Mouse (Mus musculus) macrophage (primary cell): ENCODE data around the gene Krt75. TPM values are rescaled to one million over a fixed set of nuclear protein-coding genes. Genes with fewer than 3 reads are reported as not detected.

Experiments used
- H3K27ac ChIP-seq: fragments of 350-480 bp; formaldehyde crosslinking; 2 replicates; pipeline ENCODE4 v1.9.0; 2021
- H3K36me3 ChIP-seq: fragments of 350-480 bp; formaldehyde crosslinking; 2 replicates; pipeline ENCODE4 v1.9.0; 2021; ENCODE audit errors: inconsistent target
- H3K4me3 ChIP-seq: fragments of 350-480 bp; formaldehyde crosslinking; 2 replicates; pipeline ENCODE4 v1.9.0; 2021; ENCODE audit errors: inconsistent target
- H3K79me2 ChIP-seq: fragments of 350-480 bp; formaldehyde crosslinking; 2 replicates; pipeline ENCODE4 v1.9.0; 2021; ENCODE audit errors: inconsistent target
- WGBS: methylation state at CpG from one replicate; pipeline ENCODE4 v1.1.7; 2026; ENCODE audit warnings: inconsistent platforms; ENCODE audit not compliant: missing documents; 5-methylcytosine and 5-hydroxymethylcytosine counted together
- polyA plus RNA-seq: library from polyadenylated mRNA; stranded (reverse); fragments of 250-400 nt; gene quantifications from 3 replicates; pipeline ENCODE4 v1.2.4, GENCODE M21; 2018; ENCODE audit warnings: inconsistent platforms
- total RNA-seq, 78 experiments: library from RNA; depleted of rRNA; stranded (reverse); fragments of 250-400 nt; gene quantifications; 1 replicate in 9 of 78; 2 replicates in 24 of 78; 3 replicates in 43 of 78; 4 replicates in 2 of 78; pipeline ENCODE4 v1.2.4; 2018; ENCODE audit warnings: inconsistent platforms in 56 of 78

The Krt75 gene
- total RNA-seq (2018; cell fraction: chromatin; rRNA removed) = not detected
- not detected for total RNA-seq (2018; cell fraction: cytosol; rRNA removed)
- not detected for total RNA-seq (2018; cell fraction: nucleus; rRNA removed)
- polyA plus RNA-seq = not detected in 3 replicates

- WGBS = 79% methylated on average over 13 of the region's 15 CpGs
- H3K36me3 ChIP-seq = no peaks in the 10 kb centered on the region
- H3K79me2 ChIP-seq = no peaks in the 10 kb centered on the region
- H3K27ac ChIP-seq = no peak within 1 kb of the TSS
- no peak within 1 kb of the TSS for H3K4me3 ChIP-seq
Measured at GRCm38 (mm10) chr15:101573796-101574345, at the start of gene Krt75. Krt75 (minus strand) TSS chr15:101573904.

- 45% methylated on average over 6 of the region's 6 CpGs for WGBS
- no peaks in the 10 kb centered on the region for H3K79me2 ChIP-seq
- no peak overlapping the region for H3K27ac ChIP-seq
- H3K4me3 ChIP-seq = no peak overlapping the region
- no peaks in the 10 kb centered on the region for H3K36me3 ChIP-seq
Measured at GRCm38 (mm10) chr15:101599123-101599522, 25.4 kb upstream of the Krt75 start.

- Histone ChIP-seq H3K27ac (no peak overlapping the region), H3K4me3 (no peak overlapping the region), H3K79me2 (no peaks in the 10 kb centered on the region), H3K36me3 (no peaks in the 10 kb centered on the region)
- 76% methylated on average over 10 of the region's 10 CpGs for WGBS
Measured at GRCm38 (mm10) chr15:101588216-101588615, 14.5 kb upstream of the Krt75 start.

- Histone ChIP-seq H3K79me2 (no peaks in the 10 kb centered on the region), H3K4me3 (no peak overlapping the region), H3K36me3 (no peaks in the 10 kb centered on the region), H3K27ac (no peak overlapping the region)
- 36% methylated on average over 2 of the region's 2 CpGs for WGBS
Measured at GRCm38 (mm10) chr15:101584456-101584855, 10.8 kb upstream of the Krt75 start.

- H3K27ac ChIP-seq = 0 out of 2 replicates have a peak overlapping the region, but pooled peaks have one; percentile 10
- no peak overlapping the region for H3K4me3 ChIP-seq
- H3K79me2 ChIP-seq = no peaks in the 10 kb centered on the region
- no peaks in the 10 kb centered on the region for H3K36me3 ChIP-seq
- 41% methylated on average over 8 of the region's 8 CpGs for WGBS
Measured at GRCm38 (mm10) chr15:101583211-101583965, 9.7 kb upstream of the Krt75 start.

- H3K79me2 ChIP-seq = no peaks in the 10 kb centered on the region
- H3K27ac ChIP-seq = no peak overlapping the region
- H3K4me3 ChIP-seq = no peak overlapping the region
- WGBS = 74% methylated on average over 3 of the region's 3 CpGs
- no peaks in the 10 kb centered on the region for H3K36me3 ChIP-seq
Measured at GRCm38 (mm10) chr15:101581701-101582100, 8.0 kb upstream of the Krt75 start.

GRCm38 (mm10) chr15:101575506-101575905 lies 1.8 kb upstream of the Krt75 start:
- H3K27ac ChIP-seq = no peak overlapping the region
- no peaks in the 10 kb centered on the region for H3K36me3 ChIP-seq
- no peak overlapping the region for H3K4me3 ChIP-seq
- 75% methylated on average over 5 of the region's 5 CpGs for WGBS
- H3K79me2 ChIP-seq = no peaks in the 10 kb centered on the region

- Histone ChIP-seq H3K27ac (no peak overlapping the region), H3K36me3 (no peaks in the 10 kb centered on the region), H3K4me3 (no peak overlapping the region), H3K79me2 (no peaks in the 10 kb centered on the region)
- WGBS = 46% methylated on average over 7 of the region's 7 CpGs
Measured at GRCm38 (mm10) chr15:101567780-101568179, 5.9 kb downstream of the Krt75 start.

GRCm38 (mm10) chr15:101562850-101563249 lies 10.9 kb downstream of the Krt75 start, which contains the start of gene Krt90:
Krt90 (minus strand) TSS chr15:101562950.
- Histone ChIP-seq H3K36me3 (no peaks in the 10 kb centered on the region), H3K27ac (no peak within 1 kb of the TSS), H3K79me2 (no peaks in the 10 kb centered on the region), H3K4me3 (no peak within 1 kb of the TSS)
- WGBS = 55% methylated on average over 5 of the region's 5 CpGs

- H3K79me2 ChIP-seq = no peaks in the 10 kb centered on the region
- no peak overlapping the region for H3K27ac ChIP-seq
- H3K36me3 ChIP-seq = no peaks in the 10 kb centered on the region
- H3K4me3 ChIP-seq = no peak overlapping the region
- 12% methylated on average over 7 of the region's 7 CpGs for WGBS
Measured at GRCm38 (mm10) chr15:101558034-101558646, 15.6 kb downstream of the Krt75 start.

- WGBS = 2% methylated on average over 11 of the region's 11 CpGs
- Histone ChIP-seq H3K27ac (no peak overlapping the region), H3K79me2 (no peaks in the 10 kb centered on the region), H3K4me3 (no peak overlapping the region), H3K36me3 (no peaks in the 10 kb centered on the region)
Measured at GRCm38 (mm10) chr15:101553169-101553568, 20.5 kb downstream of the Krt75 start.

- H3K79me2 ChIP-seq = no peaks in the 10 kb centered on the region
- no peaks in the 10 kb centered on the region for H3K36me3 ChIP-seq
- H3K27ac ChIP-seq = no peak overlapping the region
- H3K4me3 ChIP-seq = no peak overlapping the region
- 70% methylated on average over 7 of the region's 8 CpGs for WGBS
Measured at GRCm38 (mm10) chr15:101552188-101552587, 21.5 kb downstream of the Krt75 start.

- WGBS = 76% methylated on average over 5 of the region's 7 CpGs
- Histone ChIP-seq H3K4me3 (no peak within 1 kb of the TSS), H3K79me2 (no peaks in the 10 kb centered on the region), H3K36me3 (no peaks in the 10 kb centered on the region), H3K27ac (no peak within 1 kb of the TSS)
Measured at GRCm38 (mm10) chr15:101550567-101550966, 23.1 kb downstream of the Krt75 start, which contains the start of gene Krt82. Krt82 (minus strand) TSS chr15:101550667.

GRCm38 (mm10) chr15:101544478-101544877 lies 29.2 kb downstream of the Krt75 start:
- H3K79me2 ChIP-seq = no peaks in the 10 kb centered on the region
- whole genome bisulfite sequencing = 64% methylated on average over 3 of the region's 3 CpGs
- H3K4me3 ChIP-seq = no peak overlapping the region
- H3K36me3 ChIP-seq = no peaks in the 10 kb centered on the region
- H3K27ac ChIP-seq = no peak overlapping the region

- H3K4me3 ChIP-seq = no peak overlapping the region
- WGBS = 63% methylated on average over 9 of the region's 9 CpGs
- H3K36me3 ChIP-seq = no peaks in the 10 kb centered on the region
- H3K27ac ChIP-seq = no peak overlapping the region
- H3K79me2 ChIP-seq = no peaks in the 10 kb centered on the region
Measured at GRCm38 (mm10) chr15:101542543-101542942, 31.2 kb downstream of the Krt75 start.
